Mouse (Mus musculus) T-helper 17 cell (primary cell): ENCODE results near the gene Cacng5.

Source experiments
- in situ Hi-C, 2 experiments: fragments of 300-600 bp; cut with MboI, MseI; formaldehyde crosslinking; loops; 1 replicate in 1 of 2; 2 replicates in 1 of 2; pipeline ENCODE4 v1.15.1; 2025; ENCODE audit warnings: high pct_unique_total_duplicates in 2 of 2

Gene Cacng5

DNA sequence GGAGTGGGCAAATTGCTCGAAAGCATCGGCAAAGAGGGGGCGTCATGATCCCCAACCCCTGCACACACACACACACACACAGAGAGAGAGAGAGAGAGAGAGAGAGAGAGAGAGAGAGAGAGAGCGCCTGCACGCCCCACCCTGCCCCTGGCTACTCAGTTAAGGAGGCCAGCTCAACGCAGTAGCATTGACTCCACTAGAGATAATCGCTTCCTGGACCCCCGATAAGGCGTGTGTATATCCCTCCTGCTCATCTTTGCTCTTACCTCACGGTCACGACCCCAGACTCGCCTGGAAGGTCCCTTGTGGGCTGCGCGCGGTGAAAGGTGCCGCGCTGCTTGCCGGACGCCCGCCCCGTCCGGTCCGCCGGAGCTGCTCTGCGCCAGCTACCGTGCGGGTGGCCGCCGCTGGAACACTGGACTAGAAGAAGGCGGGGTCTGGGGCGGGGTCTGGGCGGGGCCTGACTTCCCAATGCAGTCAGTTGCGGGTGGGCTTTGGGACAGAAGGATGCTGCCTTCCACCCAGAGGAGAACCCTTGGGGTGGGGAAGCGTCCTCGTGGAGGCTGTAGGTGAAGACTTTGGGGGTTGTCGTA is at the start of gene Cacng5:
Gene Cacng5 (minus strand): TSS at position 422 of the 593 bp plus-strand sequence.
- in situ Hi-C loops, result no loop called here

DNA sequence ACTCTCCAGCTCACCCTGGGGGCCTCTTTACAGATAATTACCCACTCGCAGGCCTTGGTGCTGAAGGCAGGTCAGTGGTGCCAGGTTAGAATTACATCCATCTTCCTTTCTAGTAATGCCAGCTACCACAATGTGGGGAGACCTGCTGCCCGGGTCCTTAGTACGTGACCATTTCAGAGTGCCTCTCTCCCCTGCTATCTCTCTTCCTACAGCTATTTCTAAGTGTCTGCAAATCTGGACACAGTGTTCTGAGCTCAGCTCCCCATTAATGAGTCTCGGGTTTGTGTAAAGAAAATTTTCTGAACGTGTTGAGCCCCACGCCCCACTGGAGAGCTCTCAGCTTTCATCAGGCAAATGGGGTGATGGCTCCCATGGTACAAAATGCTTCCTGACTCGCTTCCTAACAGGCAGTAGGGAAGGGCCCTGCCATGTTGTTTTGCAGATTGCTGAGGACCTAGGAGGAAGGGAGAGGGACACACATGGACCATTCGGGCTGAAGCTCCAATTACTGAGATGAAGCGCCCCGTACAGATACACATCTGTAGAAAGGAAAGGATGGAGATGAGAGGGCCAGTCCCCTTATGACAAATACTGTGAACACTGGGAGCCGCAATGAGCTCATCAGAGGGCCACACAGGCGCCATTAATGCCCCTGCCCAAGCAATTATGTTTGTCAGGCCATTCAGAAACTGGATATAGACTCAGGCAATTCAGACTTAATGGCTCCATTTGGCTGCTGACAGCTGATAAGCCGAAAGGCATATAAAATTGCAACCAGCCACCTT is 42.9 kb upstream of the Cacng5 start:
- in situ Hi-C loops, result no loop called here

DNA sequence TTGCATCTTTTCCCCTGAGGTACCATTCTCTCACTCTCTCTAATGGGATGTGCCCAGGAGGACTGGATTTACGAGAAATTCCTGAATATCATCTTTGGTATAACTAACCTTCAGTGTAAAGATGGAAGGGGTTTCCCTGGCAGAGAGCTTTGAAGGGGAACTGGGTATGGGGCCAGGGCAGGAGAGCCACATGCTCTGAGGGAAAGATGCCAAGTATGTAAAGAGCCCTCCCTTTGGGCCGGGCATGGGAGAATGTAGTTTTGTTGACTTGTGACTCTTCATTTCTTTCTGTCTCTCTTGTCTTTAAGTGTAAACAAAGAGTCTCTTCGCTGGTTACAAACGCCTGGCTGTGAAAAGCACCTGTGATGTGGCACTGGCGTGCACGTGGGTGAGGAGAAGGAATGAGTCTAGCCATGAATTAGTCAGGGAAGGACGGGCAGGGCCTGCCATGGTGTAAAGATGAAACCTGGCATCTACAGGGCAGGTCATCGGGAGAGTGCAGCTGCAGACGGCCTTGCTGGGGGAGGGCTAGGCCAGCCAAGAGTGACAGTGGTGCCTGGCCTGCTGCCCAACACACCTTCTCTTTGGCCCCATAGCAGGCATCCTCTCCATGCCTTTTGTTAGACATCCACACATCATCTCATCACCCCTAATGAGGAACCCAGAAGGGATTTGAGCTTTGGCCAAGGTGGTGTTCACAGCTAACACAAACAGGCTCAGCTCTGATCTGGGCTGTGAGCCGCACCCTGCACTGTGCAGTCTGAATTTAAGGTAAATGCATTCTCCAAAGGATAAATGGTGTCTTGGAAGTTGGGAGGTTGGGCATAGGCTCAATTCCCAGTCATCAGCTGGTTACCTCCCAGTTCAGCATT is 40.6 kb upstream of the Cacng5 start:
- in situ Hi-C loops, result no loop called here

DNA sequence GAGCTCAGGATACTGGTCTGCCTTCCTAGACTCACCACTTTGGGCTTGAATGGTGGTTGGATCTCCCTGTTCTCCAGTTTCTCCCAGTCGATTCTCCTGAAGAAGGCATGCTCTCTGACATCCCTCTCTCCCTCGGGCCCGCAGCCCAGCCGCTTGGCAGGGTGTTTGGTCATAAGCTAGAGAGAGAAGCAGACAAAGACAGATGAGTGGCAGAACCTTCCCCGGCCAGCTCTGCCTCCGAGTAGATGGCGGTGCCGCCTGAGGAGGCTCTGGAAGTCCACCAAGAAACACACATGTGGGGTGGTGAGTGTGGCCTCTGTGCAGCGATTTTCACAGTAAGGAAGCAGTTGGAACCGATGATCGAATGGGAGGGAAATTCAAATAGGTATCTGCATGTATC is 36.6 kb upstream of the Cacng5 start:
- in situ Hi-C loops, result no loop called here

DNA sequence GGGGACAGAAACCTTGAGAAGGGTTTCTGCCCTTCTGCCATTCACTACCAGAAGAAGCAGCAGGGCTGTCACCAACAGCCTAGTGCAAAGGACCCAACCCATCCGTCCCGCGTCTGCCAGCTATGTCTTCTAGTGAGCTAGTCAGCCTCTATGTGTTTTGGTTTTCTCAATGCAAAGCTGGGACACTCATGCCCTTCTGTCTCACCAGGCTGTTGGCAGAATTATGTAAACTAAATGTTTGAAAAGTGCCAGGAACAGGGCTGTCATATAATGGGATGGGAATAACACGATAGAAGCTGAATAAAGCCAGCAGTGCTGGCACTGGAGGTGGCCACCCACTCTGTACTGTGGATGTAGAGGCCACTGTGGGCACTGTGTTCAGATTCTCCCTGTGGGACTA is 35.8 kb upstream of the Cacng5 start:
- in situ Hi-C loops, result no loop called here

DNA sequence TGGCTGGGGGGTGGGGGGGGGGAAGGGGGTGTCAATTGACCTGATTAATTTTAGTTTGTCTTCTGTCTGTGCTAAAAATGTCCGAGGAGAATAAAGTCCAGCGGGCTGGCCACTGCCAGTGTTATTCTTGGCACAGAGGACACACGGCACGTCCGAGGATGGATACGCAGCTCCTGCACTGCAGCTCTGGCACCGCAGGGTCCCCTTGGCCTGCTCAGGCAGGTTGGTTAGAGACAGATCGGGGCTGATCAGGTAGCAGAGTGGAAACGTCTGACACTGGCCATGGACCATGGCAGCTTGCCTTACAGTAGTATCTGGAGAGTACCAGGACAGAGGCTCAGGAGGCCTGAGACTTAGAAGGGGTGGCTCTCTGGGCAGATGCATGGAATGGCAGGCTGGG is 35.4 kb upstream of the Cacng5 start:
- in situ Hi-C loops, result no loop called here

DNA sequence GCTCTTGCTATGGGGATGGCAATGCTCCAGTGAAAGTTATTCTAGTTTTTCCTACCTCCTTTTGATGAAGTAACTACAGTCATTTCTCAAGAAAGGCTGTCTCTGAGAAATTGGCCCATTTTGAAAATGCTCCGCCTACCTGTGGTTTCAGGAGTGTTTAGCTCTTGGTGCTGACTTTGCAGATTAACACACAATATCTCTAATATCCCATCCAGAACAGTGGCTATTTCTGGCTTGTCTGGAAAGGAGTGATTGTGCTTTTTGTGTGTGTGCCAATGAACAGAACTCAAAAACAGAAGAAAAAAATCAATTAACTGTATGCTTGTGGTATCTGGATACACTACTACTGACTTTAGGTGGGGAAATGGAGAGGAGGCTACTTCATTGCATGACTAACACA is 33.1 kb upstream of the Cacng5 start:
- in situ Hi-C loops, result no loop called here

DNA sequence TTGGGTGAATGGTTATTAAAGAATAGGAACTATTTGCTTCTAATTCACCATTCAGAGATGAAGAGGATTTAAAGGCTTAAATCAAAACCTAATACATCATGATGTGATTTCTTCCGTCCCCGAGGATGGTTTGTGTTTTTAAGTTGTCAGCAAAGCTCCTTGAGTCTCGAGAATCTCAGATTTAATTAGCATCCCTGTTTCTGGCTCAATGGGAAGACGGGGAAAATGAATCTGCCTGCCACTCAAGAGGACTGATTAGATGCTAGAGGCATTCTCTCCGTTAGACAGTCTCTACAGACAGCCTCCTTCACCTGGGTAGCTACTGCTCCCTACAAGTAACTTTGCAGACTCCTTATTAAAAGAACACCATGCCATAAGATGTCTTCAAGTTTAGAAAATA is 32.0 kb upstream of the Cacng5 start:
- in situ Hi-C loops, result no loop called here

DNA sequence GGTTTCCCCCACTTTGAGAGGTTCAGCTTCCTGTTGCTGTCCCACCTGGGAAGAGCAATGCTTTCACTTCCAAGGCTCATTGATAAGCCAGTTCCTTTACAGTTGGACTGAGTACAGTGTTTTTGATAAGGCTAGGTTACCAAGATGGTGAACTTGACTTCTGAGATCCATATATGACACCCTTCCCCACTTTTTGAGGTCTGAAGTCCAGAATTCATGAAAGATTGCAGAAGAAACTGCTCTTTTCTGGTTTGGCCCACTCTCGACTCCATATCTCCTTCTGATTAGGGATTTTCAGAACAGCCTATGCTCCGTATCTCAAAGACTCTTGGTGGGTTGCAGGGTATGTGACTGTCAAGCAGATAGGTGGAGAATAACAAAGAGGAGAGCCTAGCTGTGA is 22.1 kb upstream of the Cacng5 start:
- in situ Hi-C loops, result no loop called here

DNA sequence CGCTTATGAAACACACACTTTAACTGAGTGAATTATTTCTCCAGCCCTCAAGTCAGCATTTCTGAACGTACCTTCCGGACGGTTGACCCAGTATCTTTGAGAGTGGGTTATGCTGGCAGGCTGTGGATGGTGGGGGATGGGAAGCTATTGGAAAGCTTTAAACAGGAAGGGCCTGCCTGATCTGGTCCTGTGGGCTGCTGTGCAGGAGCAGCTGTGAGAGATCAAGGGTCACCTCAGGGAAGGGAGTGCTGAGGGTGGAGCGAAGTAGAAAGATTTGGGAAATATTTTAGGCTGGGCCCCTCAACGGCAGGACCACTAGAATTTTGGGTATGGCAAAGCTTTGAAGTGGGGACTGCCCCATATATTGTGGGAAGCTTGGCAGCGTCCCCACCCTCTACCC is 16.9 kb upstream of the Cacng5 start:
- in situ Hi-C loops, result no loop called here

DNA sequence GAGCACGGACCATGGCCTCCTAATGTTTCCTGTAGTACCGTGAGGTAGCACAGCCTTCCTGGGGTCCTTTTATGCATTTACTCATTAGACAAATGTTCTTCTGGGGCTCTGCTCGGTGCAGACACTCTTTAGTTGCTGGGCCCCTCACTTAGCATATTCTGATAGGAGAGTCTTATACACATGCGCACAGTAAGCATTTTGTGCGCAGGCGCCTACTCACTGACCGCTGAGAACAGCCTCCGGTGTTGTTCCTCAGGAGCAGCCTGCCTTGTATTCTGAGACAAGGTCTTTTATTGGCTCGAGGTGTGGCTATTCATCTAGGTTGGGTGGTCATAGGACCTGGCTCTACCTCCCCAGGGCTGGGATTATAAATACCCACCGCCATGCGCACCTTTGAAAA is 16.4 kb upstream of the Cacng5 start:
- in situ Hi-C loops, result no loop called here

DNA sequence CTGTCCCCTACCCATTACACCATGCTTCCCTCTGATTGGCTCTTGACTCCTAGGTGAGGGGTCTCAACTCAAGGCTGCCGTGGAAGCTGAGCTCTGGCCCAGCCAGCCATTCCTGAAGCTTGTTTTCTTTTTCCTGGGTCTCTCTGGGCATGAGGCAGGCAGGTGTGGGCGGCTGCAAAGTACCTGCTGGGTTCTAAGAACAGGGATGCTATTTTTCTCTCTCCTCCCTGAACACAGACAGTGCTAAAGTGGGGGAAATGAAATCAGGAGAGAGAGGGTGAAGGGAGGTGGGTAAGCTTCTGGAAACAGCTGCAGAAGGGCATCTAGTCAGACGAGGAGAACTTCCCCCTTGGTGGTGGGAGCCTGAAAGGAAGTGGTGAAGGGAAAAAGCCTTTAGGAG is 14.9 kb upstream of the Cacng5 start:
- in situ Hi-C loops, result no loop called here

DNA sequence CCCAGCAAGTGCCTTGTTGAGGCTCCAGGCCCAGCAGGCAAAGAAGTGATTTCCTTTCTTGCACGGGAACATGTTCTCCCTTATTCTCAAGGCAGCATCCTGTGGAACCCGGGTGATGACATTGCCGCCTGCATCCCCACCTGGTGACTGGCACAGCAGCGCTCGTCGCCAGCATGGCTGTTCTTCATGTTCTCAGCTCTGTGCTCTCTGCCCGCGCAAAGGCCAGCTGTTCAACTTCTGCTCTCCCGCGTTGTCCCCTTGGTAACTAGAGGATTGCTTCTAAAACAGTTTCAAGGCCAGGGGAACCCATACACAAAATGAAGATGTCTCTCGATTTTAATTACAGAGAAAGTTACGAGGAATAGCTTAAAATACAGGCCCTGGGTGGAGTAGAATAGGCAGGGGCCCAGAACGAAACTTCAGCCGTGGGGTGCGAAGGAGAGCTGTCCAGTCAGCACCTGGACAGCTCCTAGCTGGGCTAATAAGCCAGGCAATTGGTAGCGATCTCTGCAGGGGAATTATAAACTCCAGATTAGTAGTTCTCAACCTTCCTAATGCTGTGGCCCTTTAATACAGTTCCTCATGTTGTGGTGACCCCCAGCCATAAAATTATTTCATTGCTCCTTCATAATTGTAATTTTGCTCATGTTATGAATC is 5.1 kb upstream of the Cacng5 start:
- in situ Hi-C loops, result loop anchor here in 1 of 2 experiments (5.0 kb wide), 1 partner anchor 62 kb away; no protein-coding TSS in a partner anchor

DNA sequence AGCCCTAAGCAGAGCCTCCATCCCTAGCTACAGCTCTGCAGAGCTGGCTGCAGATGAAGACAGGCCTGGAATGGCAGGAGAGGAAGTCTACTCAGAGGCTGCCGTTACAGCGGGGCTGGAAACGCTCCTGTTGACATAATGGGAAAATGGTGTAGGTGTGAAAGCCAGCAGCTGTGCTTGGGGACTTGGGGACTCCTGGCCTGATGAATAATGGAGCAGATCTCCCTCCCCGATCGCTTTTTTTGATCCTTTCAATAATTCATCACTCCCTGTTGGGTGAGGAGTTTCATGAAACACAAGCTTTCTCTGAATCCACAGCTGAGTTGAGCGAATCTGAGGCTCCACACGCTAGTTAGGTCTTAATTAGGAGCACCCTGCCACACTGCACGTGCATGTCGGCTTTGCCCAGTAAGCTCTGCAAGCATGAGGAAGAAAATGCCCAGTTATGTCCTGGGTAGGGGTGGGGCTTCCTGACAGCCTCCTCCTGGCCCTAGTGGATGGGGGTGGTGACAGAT is 2.9 kb upstream of the Cacng5 start:
- in situ Hi-C loops, result no loop called here

DNA sequence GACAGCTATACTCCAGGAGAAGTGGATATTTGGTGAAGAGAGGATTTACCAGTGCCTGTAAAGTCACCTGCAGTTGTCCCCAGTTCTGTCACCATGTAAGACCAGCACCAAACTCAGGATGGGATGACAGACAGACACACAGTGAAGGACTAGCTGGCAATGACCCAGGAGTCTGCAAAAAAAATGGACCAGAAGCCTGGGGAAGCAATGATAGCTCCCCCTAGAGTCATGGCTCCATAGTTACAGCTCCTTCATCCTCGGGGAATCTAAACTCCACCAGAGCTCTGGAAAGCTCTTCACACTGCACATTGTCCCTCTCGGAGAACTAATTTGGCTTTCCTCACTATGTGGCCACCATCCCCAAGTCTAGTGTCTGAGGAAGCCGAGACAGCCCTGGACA is 1.5 kb downstream of the Cacng5 start:
- in situ Hi-C loops, result no loop called here

DNA sequence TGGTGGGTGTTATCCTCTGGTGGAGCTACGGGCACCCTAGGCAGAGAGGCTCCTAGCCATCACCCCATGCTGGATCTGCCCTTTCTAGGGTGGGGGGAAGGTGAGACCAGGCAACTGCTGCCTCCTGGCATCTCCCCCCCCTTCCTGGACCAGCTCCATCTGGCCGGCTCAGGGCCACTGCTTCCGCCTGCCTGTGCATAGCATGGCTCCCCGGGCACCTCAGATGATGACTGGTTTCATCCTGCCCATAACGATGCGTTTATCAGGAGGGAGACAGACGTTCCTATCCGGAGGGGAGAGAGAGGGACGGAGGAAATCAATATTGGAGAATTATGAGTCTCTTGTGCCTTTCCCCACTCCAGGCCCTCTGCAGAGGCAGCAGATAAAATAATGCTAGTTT is 9.5 kb downstream of the Cacng5 start:
- in situ Hi-C loops, result loop anchor here in 1 of 2 experiments (10.0 kb wide), 1 partner anchor 1159 kb away; no protein-coding TSS in a partner anchor

DNA sequence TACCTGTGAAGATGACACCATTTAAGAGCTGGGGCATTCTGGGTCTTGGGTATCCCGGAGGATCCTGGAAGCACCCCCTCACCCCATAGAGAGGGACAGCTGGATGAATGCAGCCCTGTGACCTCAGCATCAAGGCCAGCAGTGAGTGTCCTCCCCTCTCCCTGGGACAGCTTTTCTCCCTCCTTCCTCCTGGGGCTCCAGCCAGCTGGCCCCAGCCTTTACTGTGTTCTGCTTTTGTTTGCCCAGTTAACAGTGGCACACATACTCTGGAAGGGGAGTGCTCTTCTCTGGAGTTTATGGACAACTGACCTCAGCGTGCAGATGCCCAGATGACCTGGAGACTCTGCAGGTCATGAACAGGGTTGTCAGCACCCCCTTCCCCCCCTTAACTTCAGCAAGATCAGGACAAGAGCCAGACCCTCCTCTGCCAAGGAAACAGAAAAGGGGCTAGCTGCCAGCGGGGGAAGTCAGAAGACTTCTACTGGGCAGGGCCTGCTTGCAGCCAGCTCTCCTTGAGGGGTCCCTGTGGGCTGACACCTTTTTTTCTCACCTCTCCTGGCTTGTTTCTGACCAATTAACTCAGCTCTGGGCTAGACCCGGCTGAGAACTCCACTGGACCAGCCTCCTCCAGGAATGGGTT is 10.8 kb downstream of the Cacng5 start:
- in situ Hi-C loops, result loop anchor here in 1 of 2 experiments (5.0 to 10.0 kb wide), 2 partner anchors 37 to 1161 kb away; no protein-coding TSS in a partner anchor

DNA sequence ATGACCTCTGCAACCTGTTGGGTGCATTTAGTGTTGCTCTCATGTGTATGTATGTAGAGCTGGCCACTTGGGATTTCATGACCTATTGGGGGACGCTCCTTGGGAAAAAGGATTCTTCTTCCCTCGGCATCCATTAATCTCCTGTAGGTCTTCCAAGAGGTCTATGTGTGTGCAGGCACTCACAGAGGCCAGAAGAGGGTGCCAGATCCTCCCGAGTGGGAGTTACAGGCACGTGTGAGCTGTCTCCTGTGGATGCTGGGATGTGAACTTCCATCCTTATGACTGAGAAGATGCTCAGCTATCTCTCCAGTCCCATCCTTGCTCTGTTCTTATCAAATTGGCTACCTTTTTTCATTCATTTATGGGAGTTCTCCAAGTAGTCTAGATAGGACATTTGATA is 14.4 kb downstream of the Cacng5 start:
- in situ Hi-C loops, result loop anchor here in 1 of 2 experiments (5.0 to 10.0 kb wide), 2 partner anchors 33 to 1164 kb away; no protein-coding TSS in a partner anchor

DNA sequence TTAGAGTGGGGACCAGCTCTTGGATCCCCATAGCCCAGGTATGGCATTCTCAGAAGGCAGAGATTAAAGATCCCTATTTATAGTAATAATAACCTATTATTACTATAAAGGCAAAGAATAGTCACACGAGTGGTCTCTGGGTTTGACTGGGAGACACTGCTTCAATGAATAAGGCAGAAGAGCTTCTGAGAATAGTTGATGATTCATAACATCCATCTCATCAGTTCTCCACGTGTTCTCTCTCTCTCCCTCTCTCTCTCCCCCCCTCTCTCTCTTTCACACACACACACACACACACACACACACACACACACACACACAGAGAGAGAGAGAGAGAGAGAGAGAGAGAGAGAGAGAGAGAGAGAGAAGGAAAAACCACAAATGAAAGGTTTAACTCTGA is 16.2 kb downstream of the Cacng5 start:
- in situ Hi-C loops, result no loop called here

DNA sequence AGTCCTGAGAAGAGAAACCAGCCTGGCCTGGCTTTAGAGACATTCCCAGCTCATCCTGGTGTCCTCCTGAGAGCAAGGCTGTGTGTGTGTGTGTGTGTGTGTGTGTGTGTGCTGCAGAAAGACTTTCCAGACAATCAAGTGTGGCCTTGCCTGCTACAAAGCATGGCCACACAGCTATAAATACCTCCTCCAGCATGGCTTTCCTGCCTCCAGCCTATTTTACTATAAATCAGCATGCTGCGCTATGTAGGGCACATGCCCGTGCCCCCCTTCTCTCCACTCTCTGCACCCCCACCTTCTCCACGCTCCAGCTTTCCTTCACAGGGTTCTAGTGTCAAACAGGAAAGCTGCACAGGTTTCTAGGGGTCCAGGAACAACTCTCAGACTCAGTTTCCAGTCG is 19.2 kb downstream of the Cacng5 start:
- in situ Hi-C loops, result no loop called here

DNA sequence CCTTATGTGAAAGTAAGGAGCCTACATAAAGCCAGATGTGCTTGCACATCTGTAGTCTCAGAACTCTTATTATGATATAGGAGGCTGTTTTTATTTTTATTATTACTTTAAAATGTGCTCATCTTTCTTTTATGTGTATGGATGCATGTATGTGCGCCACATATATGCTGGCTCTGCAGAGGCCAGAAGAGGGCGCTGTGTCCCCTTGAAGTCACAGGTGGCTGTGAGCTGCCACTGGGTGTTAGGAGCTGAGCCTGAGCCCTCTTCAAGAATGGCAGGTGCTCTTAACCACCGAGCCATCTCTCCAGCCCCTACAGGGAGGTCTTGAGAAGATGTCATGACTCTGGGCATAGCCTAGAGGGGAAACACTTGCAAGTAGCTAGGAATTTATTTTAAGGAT is 23.5 kb downstream of the Cacng5 start:
- in situ Hi-C loops, result no loop called here
